Mouse (Mus musculus) heart, embryonic 14.5 days (tissue): ENCODE data around the gene Col6a3. TPM values are rescaled to one million over a fixed set of nuclear protein-coding genes. Genes with fewer than 3 reads are reported as not detected.

Experiments used
- ATAC-seq: fragments of 200-750 bp; cut with Nextera tagmentation; 2 replicates; pipeline ENCODE4 v1.8.0; 2017; ENCODE audit warnings: low read depth, moderate TSS enrichment; ENCODE audit not compliant: insufficient number of reproducible peaks, insufficient read depth, low FRiP score
- H3K27ac ChIP-seq, 2 experiments: fragments of 200-500 bp in 1 of 2; fragments of 300-500 bp in 1 of 2; sonication (generic) in 1 of 2; replicated peaks in 1 of 2; 2 replicates each; pipeline ENCODE4 v1.5.1; 2012 to 2014; ENCODE audit warnings: low read depth in 2 of 2, low read length in 2 of 2, control low read depth in 1 of 2, mild to moderate bottlenecking in 1 of 2, mixed read lengths in 1 of 2; ENCODE audit not compliant: control insufficient read depth in 1 of 2, insufficient read depth in 1 of 2
- H3K27me3 ChIP-seq: fragments of 300-500 bp; sonication (generic); 2 replicates; pipeline ENCODE4 v1.6.1; 2014; ENCODE audit warnings: mild to moderate bottlenecking, low read length, control low read depth; ENCODE audit not compliant: control insufficient read depth, insufficient read depth
- H3K36me3 ChIP-seq: fragments of 300-500 bp; sonication (generic); 2 replicates; pipeline ENCODE4 v1.6.1; 2014; ENCODE audit warnings: mild to moderate bottlenecking, control low read depth, low read length, mixed read lengths; ENCODE audit not compliant: control insufficient read depth, insufficient read depth
- H3K4me1 ChIP-seq, 2 experiments: fragments of 200-500 bp in 1 of 2; fragments of 300-500 bp in 1 of 2; sonication (generic) in 1 of 2; 2 replicates each; pipeline ENCODE4 v1.6.1; 2012 to 2014; ENCODE audit warnings: low read length in 2 of 2, control low read depth in 1 of 2, mixed read lengths in 1 of 2; ENCODE audit not compliant: control insufficient read depth in 2 of 2, insufficient read depth in 2 of 2
- H3K4me2 ChIP-seq: fragments of 300-500 bp; sonication (generic); 2 replicates; pipeline ENCODE4 v1.6.1; 2014; ENCODE audit warnings: mild to moderate bottlenecking, low read length
- H3K4me3 ChIP-seq, 2 experiments: fragments of 200-500 bp in 1 of 2; fragments of 300-500 bp in 1 of 2; sonication (generic) in 1 of 2; 2 replicates each; pipeline ENCODE4 v1.5.1; 2012 to 2014; ENCODE audit warnings: low read length in 2 of 2, mild to moderate bottlenecking in 2 of 2, control low read depth in 1 of 2, low read depth in 1 of 2, moderate library complexity in 1 of 2; ENCODE audit not compliant: control insufficient read depth in 1 of 2, insufficient read depth in 1 of 2
- H3K9ac ChIP-seq: fragments of 300-500 bp; sonication (generic); 2 replicates; pipeline ENCODE4 v1.6.1; 2014; ENCODE audit warnings: mild to moderate bottlenecking, low read length
- H3K9me3 ChIP-seq: fragments of 300-500 bp; sonication (generic); 2 replicates; pipeline ENCODE4 v1.6.1; 2016; ENCODE audit warnings: low read length, control low read depth; ENCODE audit not compliant: control insufficient read depth
- WGBS: fragments of 180-500 bp; shearing (Covaris S2); extraction: QIAGEN DNeasy Blood & Tissue Kit; methylation state at CpG from one replicate; pipeline ENCODE4 v1.1.7; 2014; 5-methylcytosine and 5-hydroxymethylcytosine counted together
- polyA plus RNA-seq: library from polyadenylated mRNA; unstranded; fragments of >200 nt; fragmentation: Nextera tagmentation; extraction: Ambion mirVana; gene quantifications from 2 replicates; pipeline ENCODE4 v1.2.1, GENCODE M21; 2014

Col6a3 gene
- polyA plus RNA-seq, 1 experiment from 2014 or later, result 22.0 TPM

DNA sequence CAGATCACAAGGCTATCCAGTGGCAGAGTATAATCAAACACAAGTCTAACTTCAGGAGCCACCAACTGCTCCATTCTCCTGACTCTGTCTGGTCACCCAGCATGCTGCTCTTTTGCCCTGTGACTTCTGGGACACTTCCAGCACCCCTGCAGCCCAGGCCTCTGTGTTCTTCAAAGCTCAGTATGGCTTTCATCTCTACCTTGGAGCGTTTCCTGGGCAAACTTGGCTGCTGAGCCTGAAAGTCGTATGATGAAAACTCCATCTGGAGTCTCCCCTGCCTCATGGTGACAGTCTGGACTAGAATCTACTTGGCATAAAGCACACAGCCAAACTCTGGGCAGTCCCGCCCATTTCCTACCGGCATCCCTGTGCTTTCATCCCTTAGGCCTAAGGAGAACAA, 95.2 kb downstream of the Col6a3 start:
- Histone ChIP-seq H3K9ac (no peak overlapping the region), H3K4me2 (no peak overlapping the region), H3K4me1 (peaks cover 20 to 25% of the 10 kb centered on the region in 2 experiments), H3K27ac (no peak overlapping the region), H3K9me3 (no peaks in the 10 kb centered on the region), H3K27me3 (no peaks in the 10 kb centered on the region), H3K4me3 (no peak overlapping the region), H3K36me3 (no peaks in the 10 kb centered on the region)
- ATAC-seq, result no peak
- 66% methylated on average over 4 of the region's 4 CpGs for WGBS

GRCm38 (mm10) chr1:90743941-90744386, 99.8 kb downstream of the Col6a3 start:
- Histone ChIP-seq H3K4me1 (peaks cover 5 to 6% of the 10 kb centered on the region in 2 experiments), H3K27ac (peak overlapping the region in 1 of 2 experiments; percentile 37; a peak in 1 of 4 replicates), H3K4me2 (peak overlapping the region; percentile 59), H3K27me3 (no peaks in the 10 kb centered on the region), H3K9me3 (no peaks in the 10 kb centered on the region), H3K4me3 (peak overlapping the region; percentile 14 to 20; a peak in 2 of 4 replicates), H3K36me3 (no peaks in the 10 kb centered on the region), H3K9ac (peak overlapping the region; percentile 51)
- ATAC-seq, result no peak; the same call in 1 of the 2 replicates
- 16% methylated on average over 14 of the region's 14 CpGs for WGBS

- H3K27ac ChIP-seq, result no peak overlapping the region
Observed at GRCm38 (mm10) chr1:90743445-90743844, 100.3 kb downstream of the Col6a3 start.

DNA sequence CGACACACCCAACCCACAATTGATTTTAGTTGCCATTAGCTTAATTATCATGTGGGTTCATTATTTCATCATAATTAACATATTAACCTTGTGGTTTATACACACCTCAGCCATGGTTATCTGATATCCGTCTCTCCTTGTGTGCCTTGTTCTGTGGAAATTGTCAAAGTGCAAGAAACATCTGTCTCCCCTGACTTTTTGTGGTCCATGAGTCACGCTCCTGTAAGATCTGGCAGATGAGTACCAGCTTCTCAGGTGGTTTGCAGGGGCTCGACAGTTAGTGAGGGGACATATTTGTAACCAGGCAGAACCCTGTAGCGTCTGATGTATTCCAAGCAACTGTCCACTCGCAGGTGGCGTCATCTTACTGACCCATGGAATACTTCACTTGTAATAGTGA, 101.1 kb downstream of the Col6a3 start:
- Histone ChIP-seq H3K27me3 (no peaks in the 10 kb centered on the region), H3K4me3 (no peak overlapping the region), H3K36me3 (no peaks in the 10 kb centered on the region), H3K9ac (no peak overlapping the region), H3K4me2 (no peak overlapping the region), H3K9me3 (no peaks in the 10 kb centered on the region), H3K4me1 (peaks cover 5 to 6% of the 10 kb centered on the region in 2 experiments), H3K27ac (no peak overlapping the region)
- 88% methylated on average over 7 of the region's 7 CpGs for WGBS
- ATAC-seq, result no peak

More at GRCm38 (mm10) chr1:90743445-90743844, 100.3 kb downstream of the Col6a3 start:
- no peak overlapping the region for H3K9ac ChIP-seq
- no peaks in the 10 kb centered on the region for H3K27me3 ChIP-seq
- H3K9me3 ChIP-seq, result no peaks in the 10 kb centered on the region
- H3K4me2 ChIP-seq, result no peak overlapping the region
- ATAC-seq, result no peak
- H3K36me3 ChIP-seq, result no peaks in the 10 kb centered on the region
- 90% methylated on average over 1 of the region's 1 CpGs for WGBS
- no peak overlapping the region for H3K4me3 ChIP-seq
- H3K4me1 ChIP-seq, result peaks cover 5 to 6% of the 10 kb centered on the region in 2 experiments

GRCm38 (mm10) chr1:90740216-90741170, 103.3 kb downstream of the Col6a3 start:
- H3K36me3 ChIP-seq, result no peaks in the 10 kb centered on the region
- ATAC-seq, result no peak
- no peak overlapping the region for H3K9ac ChIP-seq
- H3K27me3 ChIP-seq, result no peaks in the 10 kb centered on the region
- peaks cover 5 to 6% of the 10 kb centered on the region in 2 experiments for H3K4me1 ChIP-seq
- H3K4me3 ChIP-seq, result no peak overlapping the region
- H3K9me3 ChIP-seq, result no peaks in the 10 kb centered on the region
- WGBS, result 86% methylated on average over 11 of the region's 11 CpGs
- no peak overlapping the region for H3K4me2 ChIP-seq
- H3K27ac ChIP-seq, result no peak overlapping the region

DNA sequence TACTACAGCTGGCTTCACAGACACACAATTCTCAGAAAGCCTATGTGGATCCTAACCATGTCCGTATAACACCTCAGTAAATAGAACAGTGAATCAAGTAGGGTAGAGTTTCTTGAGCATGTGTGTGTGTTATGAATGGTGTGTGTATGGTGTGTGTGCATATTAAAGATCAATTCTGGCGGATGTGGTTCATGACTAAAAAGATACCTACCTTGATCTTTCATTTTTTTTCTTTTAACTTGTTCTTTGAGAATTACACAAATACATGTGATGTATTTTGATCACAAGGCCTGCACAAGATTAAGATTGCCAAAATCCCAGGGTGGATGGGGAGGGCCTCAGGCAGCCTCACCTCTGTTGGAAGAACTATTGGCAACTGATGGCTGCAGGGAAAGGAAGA, 104.9 kb downstream of the Col6a3 start:
- Histone ChIP-seq H3K27ac (no peak overlapping the region), H3K9me3 (no peaks in the 10 kb centered on the region), H3K4me3 (no peak overlapping the region), H3K36me3 (no peaks in the 10 kb centered on the region), H3K4me1 (peaks cover 6 to 8% of the 10 kb centered on the region in 2 experiments), H3K9ac (no peak overlapping the region), H3K4me2 (no peak overlapping the region), H3K27me3 (0 out of 2 replicates have a peak, but pooled peaks cover 4% of the 10 kb centered on the region)
- WGBS, result 87% methylated on average over 2 of the region's 2 CpGs
- no peak for ATAC-seq

GRCm38 (mm10) chr1:90729466-90729865, 114.3 kb downstream of the Col6a3 start:
- peaks cover 8 to 16% of the 10 kb centered on the region in 2 experiments for H3K4me1 ChIP-seq
- 62% methylated on average over 3 of the region's 3 CpGs for WGBS
- H3K4me2 ChIP-seq, result no peak overlapping the region
- no peak overlapping the region for H3K9ac ChIP-seq
- no peak for ATAC-seq
- no peak overlapping the region for H3K27ac ChIP-seq
- no peak overlapping the region for H3K4me3 ChIP-seq
- no peaks in the 10 kb centered on the region for H3K27me3 ChIP-seq
- no peaks in the 10 kb centered on the region for H3K9me3 ChIP-seq
- no peaks in the 10 kb centered on the region for H3K36me3 ChIP-seq
